Mouse (Mus musculus): ENCODE measurements at regions not wholly inside any gene's neighbourhood (a gene's known extent, or its start where the extent isn't known, plus 50 kb on each side); places are given as distances from the start of the nearest gene placed in this dataset.

- no peak for DNase-seq
Measured at GRCm38 (mm10) chr2:132472126-132472525, 86.9 kb upstream of the Prokr2 start.

DNA sequence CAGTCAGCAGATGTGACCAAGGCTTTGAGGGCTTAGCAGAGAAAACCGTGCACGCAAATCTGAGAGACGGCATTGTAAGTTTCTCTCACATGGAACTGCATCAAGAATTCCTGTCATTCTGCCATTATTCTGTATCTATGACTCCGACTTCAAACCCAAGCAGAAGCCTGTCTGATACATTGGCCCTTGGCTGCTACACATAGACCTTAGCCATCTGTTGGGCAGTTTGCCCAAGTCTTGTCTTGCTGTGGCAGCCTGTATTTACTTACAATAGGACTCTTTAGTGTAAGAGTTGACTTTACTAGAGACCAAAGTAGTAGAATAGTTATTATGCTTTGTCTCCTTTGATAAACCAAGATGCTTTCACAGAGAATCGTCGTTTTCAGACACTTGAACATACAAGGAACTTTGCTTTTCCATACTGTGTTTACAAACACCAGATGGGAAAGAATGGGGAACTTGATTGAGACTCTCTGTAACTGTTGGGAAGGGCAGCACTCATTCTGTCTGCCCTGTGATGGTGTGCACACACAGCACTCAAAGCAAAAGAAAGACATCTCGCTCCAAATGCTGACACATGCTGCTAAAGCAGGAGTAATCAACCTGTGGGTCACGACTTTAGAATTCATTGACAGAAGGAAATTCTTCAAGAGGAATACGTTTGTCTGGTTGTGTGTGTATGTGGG is 83.9 kb upstream of the Prokr2 start:
- DNase-seq, result peak in 1 of 2 experiments; percentile 36

GRCm38 (mm10) chr2:132455029-132455428 is 69.8 kb upstream of the Prokr2 start:
- no peak for DNase-seq

DNA sequence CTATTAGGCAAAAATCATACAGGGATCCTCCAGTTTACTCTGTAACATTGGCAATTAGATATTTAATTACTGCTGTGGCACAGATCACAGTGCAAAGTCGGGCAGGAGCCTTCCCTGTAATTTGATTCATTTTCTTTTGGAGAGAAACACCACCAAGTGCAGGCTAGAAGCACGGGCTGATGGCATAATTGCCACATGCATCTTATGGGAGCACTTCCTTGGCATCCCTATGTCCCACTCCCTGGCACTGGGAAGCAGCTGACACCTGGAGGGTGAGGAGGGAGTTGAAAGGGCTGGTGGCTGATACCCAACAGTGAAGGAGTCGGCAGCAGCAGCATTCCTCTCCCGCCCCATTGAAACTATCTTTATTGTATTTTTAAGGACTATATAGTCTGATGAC is 64.1 kb upstream of the Prokr2 start:
- no peak for DNase-seq

- no peak for DNase-seq
Measured at GRCm38 (mm10) chr2:132447826-132448225, 62.6 kb upstream of the Prokr2 start.

DNA sequence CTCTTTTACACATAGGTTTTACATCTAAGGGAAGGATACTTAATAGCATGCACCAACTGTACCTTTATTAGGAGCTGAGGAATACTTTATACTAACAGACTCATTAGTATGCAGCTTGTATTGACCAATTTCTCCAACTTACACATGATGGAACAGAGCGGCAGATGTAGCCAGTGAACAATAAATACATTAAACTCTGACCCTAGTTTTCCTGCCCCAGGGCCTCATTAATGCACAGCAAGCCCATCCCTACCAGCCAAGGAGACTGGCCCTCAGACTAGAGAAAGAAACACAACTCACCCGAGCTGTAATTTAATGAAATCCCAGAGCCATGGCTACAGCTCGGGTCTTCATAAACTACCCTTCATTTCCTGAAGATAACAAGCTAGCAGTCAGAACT is 60.8 kb upstream of the Prokr2 start:
- no peak for DNase-seq

DNA sequence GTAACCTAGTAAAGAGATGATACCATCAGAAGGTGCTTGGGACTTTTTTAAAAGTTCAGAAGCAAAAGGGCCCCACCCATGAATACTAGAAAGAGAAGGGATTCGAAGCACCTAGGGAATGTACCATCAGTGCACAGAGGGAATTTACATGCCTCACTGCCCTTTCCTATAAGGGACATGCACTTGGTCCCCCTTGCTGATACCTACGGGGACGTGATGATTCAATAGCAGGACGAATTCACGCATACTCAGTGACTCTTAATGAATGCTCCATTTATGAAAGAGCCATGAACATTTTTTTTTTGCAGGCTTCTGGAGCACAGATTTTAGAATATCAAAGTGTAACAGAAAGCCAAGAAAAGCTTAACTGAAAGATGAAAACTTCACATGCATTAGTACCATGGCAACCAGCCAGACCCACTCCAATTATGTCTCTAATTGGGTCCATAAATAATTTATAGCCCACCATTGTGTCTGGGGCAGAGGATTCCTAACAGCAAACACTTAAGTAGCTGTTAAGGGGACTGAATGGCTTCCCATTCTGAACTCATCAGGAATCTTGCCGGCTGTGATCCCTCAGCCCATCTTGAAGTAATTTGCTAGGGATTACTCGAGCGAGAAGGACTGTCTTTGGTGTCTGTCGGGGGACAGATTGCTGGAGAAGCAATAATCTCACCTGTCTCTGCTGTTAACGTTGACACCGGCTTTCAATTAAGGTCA is 59.4 kb upstream of the Prokr2 start:
- no peak for DNase-seq
